Mouse (Mus musculus): ENCODE data around the gene Smim5.

Smim5 gene

GRCm38 (mm10) chr11:115898446-115898845 lies 1.3 kb upstream of the Smim5 start:
- DNase-seq: peak; percentile 67 to 80

- DNase-seq: peak; percentile 76 to 81
Observed at GRCm38 (mm10) chr11:115898886-115899285, 880 bp upstream of the Smim5 start.

GRCm38 (mm10) chr11:115900561-115901337 lies 983 bp downstream of the Smim5 start:
- DNase-seq: no peak

GRCm38 (mm10) chr11:115901338-115902161 lies 1.8 kb downstream of the Smim5 start:
- DNase-seq: peak; percentile 38 to 59

- DNase-seq: no peak
Observed at GRCm38 (mm10) chr11:115902177-115902576, 2.4 kb downstream of the Smim5 start.

GRCm38 (mm10) chr11:115902831-115903230 lies 3.1 kb downstream of the Smim5 start:
- no peak for DNase-seq

GRCm38 (mm10) chr11:115903384-115904230 lies 3.8 kb downstream of the Smim5 start:
- no peak for DNase-seq

- DNase-seq: peak in 1 of 2 experiments; percentile 26
Observed at GRCm38 (mm10) chr11:115904231-115904955, 4.6 kb downstream of the Smim5 start.

GRCm38 (mm10) chr11:115904956-115905790 lies 5.4 kb downstream of the Smim5 start:
- DNase-seq: peak in 1 of 2 experiments; percentile 26

GRCm38 (mm10) chr11:115906116-115906515 lies 6.3 kb downstream of the Smim5 start:
- DNase-seq: no peak

- no peak for DNase-seq
Observed at GRCm38 (mm10) chr11:115906521-115906920, 6.8 kb downstream of the Smim5 start.

GRCm38 (mm10) chr11:115911134-115911561 lies 11.4 kb downstream of the Smim5 start:
- DNase-seq: peak in 1 of 2 experiments; percentile 63

- peak in 1 of 2 experiments; percentile 35 for DNase-seq
Observed at GRCm38 (mm10) chr11:115911632-115912376, 12.0 kb downstream of the Smim5 start, which contains the start of gene Smim6. Gene Smim6, plus strand, starts transcription at chr11:115912017.

GRCm38 (mm10) chr11:115916579-115916978 lies 16.8 kb downstream of the Smim5 start:
- no peak for DNase-seq

- no peak for DNase-seq
Observed at GRCm38 (mm10) chr11:115918637-115919036, 18.9 kb downstream of the Smim5 start.

GRCm38 (mm10) chr11:115919073-115919472 lies 19.3 kb downstream of the Smim5 start:
- DNase-seq: no peak

- peak; percentile 50 to 57 for DNase-seq
Observed at GRCm38 (mm10) chr11:115920110-115920818, 20.5 kb downstream of the Smim5 start.

- DNase-seq: no peak
Observed at GRCm38 (mm10) chr11:115921986-115922385, 22.2 kb downstream of the Smim5 start.

- DNase-seq: no peak
Observed at GRCm38 (mm10) chr11:115929031-115929430, 29.3 kb downstream of the Smim5 start.

GRCm38 (mm10) chr11:115929818-115930217 lies 30.1 kb downstream of the Smim5 start:
- DNase-seq: no peak
